Mouse (Mus musculus): Measurements from ENCODE around the gene Inppl1. TPM values are rescaled to one million over a fixed set of nuclear protein-coding genes. Genes with fewer than 3 reads are reported as not detected.

Inppl1 gene
- total RNA-seq, 2 experiments from 2014 or later: 2.1 to 10.2 TPM

GRCm38 (mm10) chr7:101851689-101852088 lies 13.7 kb upstream of the Inppl1 start:
- ATAC-seq (replicated peaks; ENCODE audit: low FRiP score, low TSS enrichment, poor library complexity, severe bottlenecking): no peak

- no peak for ATAC-seq (replicated peaks; ENCODE audit: low FRiP score, low TSS enrichment, poor library complexity, severe bottlenecking)
Observed at GRCm38 (mm10) chr7:101847934-101848333, 9.9 kb upstream of the Inppl1 start.

GRCm38 (mm10) chr7:101844186-101844585 lies 6.2 kb upstream of the Inppl1 start:
- no peak for ATAC-seq (replicated peaks; ENCODE audit: low FRiP score, low TSS enrichment, poor library complexity, severe bottlenecking)

- no peak for ATAC-seq (replicated peaks; ENCODE audit: low FRiP score, low TSS enrichment, poor library complexity, severe bottlenecking)
Observed at GRCm38 (mm10) chr7:101837154-101837605, 849 bp downstream of the Inppl1 start.

DNA sequence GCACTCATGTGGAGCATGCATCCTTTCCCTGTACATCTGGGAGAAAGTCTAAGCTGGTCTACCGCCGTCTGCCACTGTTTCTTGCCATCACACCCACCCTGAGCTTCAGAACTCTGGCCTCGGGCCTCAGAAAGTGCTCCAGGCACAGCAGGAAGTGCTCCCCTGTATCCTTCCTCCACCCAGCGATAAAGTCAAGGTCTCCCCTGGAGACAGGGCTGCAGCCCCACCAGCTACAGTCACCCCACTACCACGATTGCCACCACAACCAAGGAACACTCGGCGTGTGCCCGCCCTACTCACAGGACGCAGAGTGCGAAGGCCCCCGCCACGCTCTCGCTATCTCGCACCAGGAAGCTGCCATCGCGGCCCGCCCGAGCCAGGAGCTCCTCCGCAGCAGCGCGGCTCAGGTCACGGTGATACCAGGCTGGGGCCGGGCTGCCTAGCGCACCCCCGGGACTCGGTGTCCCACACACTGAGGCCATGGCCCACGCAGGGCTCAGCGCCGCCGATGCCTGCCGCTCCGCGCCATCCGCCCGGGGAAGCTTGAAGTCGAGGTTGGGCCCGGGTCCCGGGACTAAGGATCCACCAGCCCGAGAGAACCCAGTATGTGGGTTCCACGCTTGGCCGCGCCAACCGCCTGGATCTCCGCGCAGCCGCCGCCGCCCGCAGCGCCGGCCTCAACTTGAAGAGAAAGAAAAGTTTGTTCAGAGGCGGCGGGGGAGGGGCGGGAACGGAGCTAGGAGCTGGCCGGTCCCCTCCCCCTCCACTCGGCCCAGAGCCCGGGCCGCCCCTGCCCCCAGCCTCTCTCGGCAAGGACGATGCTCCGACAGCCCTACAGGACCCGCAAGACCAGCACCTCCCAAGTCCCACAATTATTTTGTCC lies 1.5 kb downstream of the Inppl1 start:
- peak; percentile 70 for ATAC-seq (replicated peaks; ENCODE audit: low FRiP score, low TSS enrichment, poor library complexity, severe bottlenecking)

GRCm38 (mm10) chr7:101835457-101836109 lies 2.4 kb downstream of the Inppl1 start:
- no peak for ATAC-seq (replicated peaks; ENCODE audit: low FRiP score, low TSS enrichment, poor library complexity, severe bottlenecking)

DNA sequence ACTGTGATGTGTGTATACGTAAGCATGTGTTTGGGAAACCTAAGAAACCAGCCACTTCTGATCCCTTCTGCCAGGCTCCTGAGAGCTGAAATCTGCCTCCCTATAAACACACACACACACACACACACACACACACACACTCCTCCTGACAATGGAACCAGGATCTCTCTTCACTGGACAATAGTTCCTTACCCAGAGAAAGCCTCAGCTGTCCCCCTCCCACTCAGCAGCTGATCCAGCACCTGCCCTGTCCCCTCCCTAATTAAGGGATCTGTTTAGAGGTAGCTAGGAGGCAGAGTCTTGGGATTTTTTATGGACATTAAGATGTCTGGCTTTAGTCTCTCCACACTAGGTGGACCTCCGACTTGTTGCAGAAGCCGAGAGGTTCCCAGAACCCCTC lies 3.1 kb downstream of the Inppl1 start:
- ATAC-seq (replicated peaks; ENCODE audit: low FRiP score, low TSS enrichment, poor library complexity, severe bottlenecking): no peak

GRCm38 (mm10) chr7:101833916-101834584 lies 4.0 kb downstream of the Inppl1 start:
- ATAC-seq (replicated peaks; ENCODE audit: low FRiP score, low TSS enrichment, poor library complexity, severe bottlenecking): no peak

- ATAC-seq (replicated peaks; ENCODE audit: low FRiP score, low TSS enrichment, poor library complexity, severe bottlenecking): no peak
Observed at GRCm38 (mm10) chr7:101833352-101833751, 4.7 kb downstream of the Inppl1 start.

DNA sequence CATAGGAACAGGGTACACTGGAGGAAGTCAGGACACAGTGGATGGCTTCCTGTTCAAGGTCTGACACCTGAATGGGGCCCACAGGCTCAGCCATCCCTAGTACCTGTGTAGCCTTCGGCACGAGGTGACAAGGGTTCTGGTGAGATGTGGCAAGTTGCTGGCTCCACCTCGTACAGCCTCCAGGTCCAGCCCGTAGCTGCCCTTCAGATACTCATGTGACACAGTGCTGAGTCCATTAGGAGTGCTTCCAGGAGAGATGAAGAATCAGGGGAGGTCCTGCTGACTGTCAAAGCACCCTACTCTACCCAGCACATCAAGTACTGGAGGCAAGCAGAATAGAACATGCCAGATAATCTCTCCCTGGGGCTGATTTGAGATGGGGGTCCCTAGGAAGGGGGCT lies 5.7 kb downstream of the Inppl1 start:
- no peak for ATAC-seq (replicated peaks; ENCODE audit: low FRiP score, low TSS enrichment, poor library complexity, severe bottlenecking)

GRCm38 (mm10) chr7:101831437-101831836 lies 6.6 kb downstream of the Inppl1 start:
- no peak for ATAC-seq (replicated peaks; ENCODE audit: low FRiP score, low TSS enrichment, poor library complexity, severe bottlenecking)

DNA sequence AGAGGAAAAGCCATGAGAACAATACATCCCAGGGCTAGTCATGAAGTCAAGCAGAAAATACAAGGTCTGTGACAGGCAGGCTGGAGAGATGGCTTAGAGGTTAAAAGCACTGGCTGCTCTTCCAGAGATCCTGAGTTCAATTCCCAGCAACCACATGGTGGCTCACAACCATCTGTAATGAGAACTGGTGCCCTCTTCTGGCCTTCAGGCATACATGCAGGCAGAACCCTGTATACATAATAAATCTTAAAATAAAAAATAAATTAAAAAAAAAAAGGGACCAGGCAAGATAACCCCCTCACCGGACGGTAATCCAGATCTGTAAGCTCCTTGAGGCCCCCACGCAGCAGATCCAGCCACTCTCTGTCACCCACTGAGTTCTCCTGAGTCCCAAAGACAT lies 7.7 kb downstream of the Inppl1 start:
- ATAC-seq (replicated peaks; ENCODE audit: low FRiP score, low TSS enrichment, poor library complexity, severe bottlenecking): no peak

DNA sequence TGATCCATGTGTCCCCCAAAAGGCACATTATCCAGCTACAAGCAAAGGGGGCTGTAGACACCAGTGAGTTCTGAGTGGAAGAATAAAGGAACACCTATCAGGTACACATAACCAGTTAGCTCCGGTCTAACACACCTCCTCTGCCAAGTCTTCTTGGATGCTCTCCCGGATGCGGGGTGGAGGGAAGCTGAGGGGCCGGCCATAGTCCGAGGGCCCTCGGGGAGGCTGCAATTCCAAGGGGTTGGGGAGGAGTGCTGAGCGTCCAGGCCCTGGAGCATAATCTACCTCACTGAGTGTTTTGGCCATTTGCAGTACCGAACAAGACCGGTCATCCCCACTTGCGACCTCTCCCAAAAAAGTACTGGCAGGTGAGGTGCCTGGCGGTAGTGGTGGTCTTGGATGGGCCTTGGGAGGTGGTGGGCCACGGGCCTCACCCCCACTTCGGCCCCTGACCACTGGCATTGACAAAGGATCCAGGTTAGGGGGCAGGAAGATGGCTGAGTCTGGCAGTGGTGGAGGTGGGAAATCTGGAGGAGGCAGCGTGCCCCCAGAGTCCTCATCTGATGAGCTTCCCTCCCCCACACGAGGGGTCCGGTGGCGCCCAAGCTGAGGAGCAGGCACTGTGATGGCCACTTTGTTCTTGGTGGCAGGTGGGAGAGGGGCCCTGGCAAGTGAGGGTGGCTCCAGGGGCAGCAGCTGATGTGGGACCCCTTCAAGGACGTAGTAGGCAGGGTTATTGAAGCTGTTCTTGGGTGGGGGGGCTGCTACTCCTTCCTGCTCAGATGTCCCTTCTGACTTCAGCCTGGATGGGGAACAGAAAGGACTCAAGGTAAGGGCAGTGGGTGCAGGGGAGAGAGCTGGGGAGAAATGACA lies 14.0 kb downstream of the Inppl1 start:
- ATAC-seq (replicated peaks; ENCODE audit: low FRiP score, low TSS enrichment, poor library complexity, severe bottlenecking): no peak

DNA sequence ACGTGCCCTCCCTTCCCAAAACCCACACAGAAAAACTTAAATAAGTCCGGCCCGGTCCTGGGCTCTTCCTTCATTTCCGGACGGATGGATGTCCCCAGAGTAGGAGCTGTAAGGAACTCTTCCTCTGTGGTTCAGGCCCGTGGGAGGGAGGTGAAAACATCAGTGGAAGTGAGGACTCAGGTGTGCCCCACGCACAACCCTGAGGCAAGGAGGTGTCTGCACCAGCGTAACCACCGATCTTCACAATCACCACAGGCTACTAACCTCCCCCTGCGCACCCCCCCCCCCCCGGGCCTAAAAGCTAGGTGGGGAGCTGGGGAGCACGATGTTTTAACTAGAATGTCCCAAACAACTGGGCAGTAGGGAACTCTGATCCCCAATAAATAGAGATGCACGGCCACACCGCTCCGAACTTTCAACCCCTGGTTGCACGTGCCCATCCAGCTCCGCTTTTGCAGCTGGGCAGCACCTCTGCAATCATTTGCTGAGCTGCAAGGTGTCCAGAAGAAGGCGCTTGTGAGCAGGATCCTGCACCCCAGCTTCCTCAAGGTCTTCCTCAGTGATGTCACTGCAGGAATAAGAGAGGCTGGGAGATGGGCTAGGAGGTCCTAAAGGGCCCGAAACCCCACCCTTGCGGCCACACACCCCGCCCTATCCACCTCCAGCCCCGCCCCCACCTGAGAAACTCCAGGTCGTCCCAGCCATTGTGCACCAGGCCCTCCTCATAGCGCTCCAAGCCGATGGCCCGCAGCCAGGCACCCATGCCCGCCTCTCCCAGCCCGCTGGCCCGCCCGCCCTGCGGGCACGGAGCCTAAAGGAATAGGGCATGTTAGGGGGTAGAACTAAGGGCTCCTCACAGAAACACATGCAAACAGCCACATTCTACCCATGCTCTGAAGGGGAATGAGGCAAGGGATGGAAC lies 14.9 kb downstream of the Inppl1 start:
- ATAC-seq (replicated peaks; ENCODE audit: low FRiP score, low TSS enrichment, poor library complexity, severe bottlenecking): no peak

GRCm38 (mm10) chr7:101821571-101822501 lies 16.2 kb downstream of the Inppl1 start:
- ATAC-seq (replicated peaks; ENCODE audit: low FRiP score, low TSS enrichment, poor library complexity, severe bottlenecking): peak; percentile 32; the same call in 1 of the 2 replicates

- no peak for ATAC-seq (replicated peaks; ENCODE audit: low FRiP score, low TSS enrichment, poor library complexity, severe bottlenecking)
Observed at GRCm38 (mm10) chr7:101820295-101821030, 17.6 kb downstream of the Inppl1 start.
